Mouse (Mus musculus) olfactory bulb, adult 2 months (tissue): ENCODE data around the gene Zfp597. TPM values are rescaled to one million over a fixed set of nuclear protein-coding genes. Genes with fewer than 3 reads are reported as not detected.

ENCODE experiments used
- H3K27ac ChIP-seq: fragments of 200-500 bp; 2 replicates; pipeline ENCODE4 v1.5.1; 2012; ENCODE audit warnings: low read depth, low read length; ENCODE audit not compliant: insufficient read depth
- H3K4me1 ChIP-seq: fragments of 200-500 bp; 2 replicates; pipeline ENCODE4 v1.6.1; 2012; ENCODE audit warnings: low read length; ENCODE audit not compliant: control insufficient read depth, insufficient read depth
- H3K4me3 ChIP-seq: fragments of 200-500 bp; 2 replicates; pipeline ENCODE4 v1.5.1; 2012; ENCODE audit warnings: mild to moderate bottlenecking, low read depth, low read length, moderate library complexity; ENCODE audit not compliant: insufficient read depth
- CTCF ChIP-seq: fragments of 200-500 bp; IDR thresholded peaks from 2 replicates; pipeline ENCODE4 v1.5.1; 2012; ENCODE audit warnings: low read depth, mild to moderate bottlenecking, low read length, moderate library complexity; ENCODE audit not compliant: insufficient read depth
- POLR2A ChIP-seq: fragments of 200-500 bp; IDR thresholded peaks from 2 replicates; pipeline ENCODE4 v1.6.1; 2012; ENCODE audit warnings: mild to moderate bottlenecking, low read depth, low read length, moderate library complexity; ENCODE audit not compliant: insufficient read depth
- WGBS: fragments of 180-500 bp; shearing (Covaris S2); methylation state at CpG from one replicate; pipeline ENCODE4 v1.1.7; 2018; 5-methylcytosine and 5-hydroxymethylcytosine counted together
- polyA plus RNA-seq: library from polyadenylated mRNA; stranded (reverse); fragments of >200 nt; gene quantifications from 2 replicates; pipeline ENCODE4 v1.2.4, GENCODE M21; 2012; ENCODE audit warnings: low replicate concordance; ENCODE audit not compliant: missing spikeins, insufficient read depth, insufficient read length

Gene Zfp597
- not detected in 2 replicates for polyA plus RNA-seq

DNA sequence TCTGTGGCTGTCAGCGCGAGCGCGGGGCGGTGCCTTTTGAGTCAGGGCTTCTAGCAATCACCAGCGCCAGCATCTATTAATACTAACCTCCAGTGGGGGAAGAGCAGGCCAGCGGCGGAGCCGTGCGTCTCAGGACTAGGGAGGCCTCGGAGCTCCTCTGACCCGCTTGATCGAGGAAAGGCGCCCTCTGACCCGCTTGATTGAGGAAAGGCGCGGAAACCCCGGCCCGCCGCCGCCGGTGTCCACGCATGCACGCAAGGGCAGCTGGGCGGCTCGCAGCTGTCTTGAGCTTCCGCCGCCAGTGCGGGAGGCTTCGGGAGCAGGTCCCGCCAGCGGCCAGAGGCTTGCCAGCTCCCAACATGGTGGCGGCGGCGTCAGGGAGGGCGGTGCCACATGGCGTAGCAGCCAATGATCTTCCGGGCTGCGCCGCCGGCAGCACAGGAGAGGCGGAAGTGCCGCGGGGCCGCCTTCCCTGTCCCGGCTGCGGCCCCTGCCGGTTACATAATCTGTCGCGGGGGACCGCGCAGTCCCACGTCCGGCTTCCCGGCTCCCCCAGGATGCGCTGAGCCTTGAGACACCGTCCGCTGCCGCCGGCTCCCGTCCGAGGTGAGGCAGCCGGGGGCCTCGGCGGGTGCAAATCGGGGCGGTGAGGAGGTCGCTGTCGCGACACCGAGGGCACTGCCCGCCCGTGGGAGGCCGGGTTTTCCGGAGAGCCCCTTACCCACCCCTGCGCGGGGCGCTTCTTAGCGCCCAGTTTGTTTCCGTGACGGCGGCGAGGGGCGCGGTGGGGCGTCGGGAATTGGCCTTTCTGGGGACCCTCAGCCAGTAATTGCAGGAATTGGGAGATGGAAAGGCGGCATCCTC, at the start of gene Zfp597, which contains the start of gene Gm20695:
Gene Zfp597, minus strand, starts transcription at position 361 of the 864 bp plus-strand sequence.
Gene Gm20695, plus strand, starts transcription at position 448 of the 864 bp plus-strand sequence.
- peaks cover 11% of the 10 kb centered on the region for H3K4me1 ChIP-seq
- H3K27ac ChIP-seq: peak within 1 kb of the TSS; percentile 86
- peak within 1 kb of the TSS; percentile 83 for H3K4me3 ChIP-seq
- WGBS: under 1% methylated on average over 88 of the region's 88 CpGs
- TF ChIP-seq CTCF (no peak), POLR2A (peak; percentile 79)

DNA sequence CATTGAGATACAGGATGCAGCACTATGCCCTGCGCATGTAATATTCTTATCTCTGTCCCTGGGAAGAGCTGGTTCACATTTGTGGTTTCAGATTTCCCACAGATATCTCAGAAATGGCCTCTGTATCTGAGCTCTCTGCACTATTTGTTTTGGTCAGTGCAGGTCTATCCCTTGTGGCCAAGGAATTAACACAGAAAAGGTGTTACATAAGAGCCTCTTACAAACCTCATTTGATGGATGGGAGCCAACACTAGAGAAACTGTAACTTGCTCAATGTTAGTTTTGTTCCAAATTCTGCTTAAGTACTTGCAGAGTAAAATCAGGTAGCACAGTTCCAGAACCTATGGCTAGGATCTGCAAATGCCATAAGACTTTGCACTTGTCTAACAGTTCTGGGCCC, 49.7 kb upstream of the Zfp597 start:
- TF ChIP-seq CTCF: no peak
- TF ChIP-seq POLR2A: no peak
- H3K4me1 ChIP-seq: no peaks in the 10 kb centered on the region
- no peak overlapping the region for H3K4me3 ChIP-seq
- H3K27ac ChIP-seq: no peak overlapping the region
- WGBS: 98% methylated on average over 1 of the region's 1 CpGs

DNA sequence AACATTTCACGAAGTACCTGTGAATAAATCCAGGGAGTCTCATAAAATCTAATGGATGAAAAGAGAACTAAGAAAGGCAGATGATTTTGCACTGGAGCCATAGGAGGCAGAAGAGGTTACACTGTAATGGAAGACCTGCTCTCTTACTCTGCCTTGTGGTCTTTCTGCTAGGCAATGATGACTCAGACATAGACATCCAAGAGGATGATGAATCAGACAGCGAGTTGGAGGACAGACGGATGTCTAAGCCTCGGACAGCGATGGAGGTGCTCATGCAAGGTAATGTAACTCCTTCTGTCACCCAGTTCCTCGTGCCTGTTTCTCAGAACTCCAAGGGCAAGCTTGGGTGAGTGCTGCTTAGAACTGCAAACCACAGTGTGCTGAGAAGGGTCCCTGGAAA, 49.2 kb upstream of the Zfp597 start:
- 95% methylated on average over 6 of the region's 6 CpGs for WGBS
- TF ChIP-seq POLR2A (no peak), CTCF (no peak)
- Histone ChIP-seq H3K4me3 (no peak overlapping the region), H3K4me1 (no peaks in the 10 kb centered on the region), H3K27ac (no peak overlapping the region)

DNA sequence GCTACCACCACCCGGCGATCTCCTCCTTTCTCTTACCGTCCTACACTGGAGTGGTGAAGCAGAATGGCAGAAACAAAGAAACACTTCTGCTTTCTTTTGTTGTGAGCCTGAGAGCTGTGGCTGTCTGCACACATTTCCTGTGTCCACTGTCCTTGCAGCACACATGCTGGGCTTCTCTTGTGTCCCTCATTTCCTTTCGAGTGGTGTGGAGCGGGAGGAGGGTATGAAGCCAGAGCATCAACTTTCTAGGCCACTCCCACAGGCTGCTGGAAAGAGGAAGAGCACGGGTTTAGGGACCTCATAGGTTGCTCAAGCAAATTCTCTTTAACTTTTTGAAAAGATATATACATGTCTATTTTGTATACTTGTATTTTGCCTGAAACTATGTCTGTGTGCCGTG, 44.8 kb upstream of the Zfp597 start:
- Histone ChIP-seq H3K4me1 (no peaks in the 10 kb centered on the region), H3K27ac (no peak overlapping the region), H3K4me3 (no peak overlapping the region)
- 74% methylated on average over 7 of the region's 7 CpGs for WGBS
- no peak for TF ChIP-seq POLR2A
- no peak for TF ChIP-seq CTCF

GRCm38 (mm10) chr16:3928582-3928981, 44.2 kb upstream of the Zfp597 start:
- WGBS: 80% methylated on average over 1 of the region's 1 CpGs
- Histone ChIP-seq H3K4me1 (no peaks in the 10 kb centered on the region), H3K4me3 (no peak overlapping the region), H3K27ac (no peak overlapping the region)
- TF ChIP-seq CTCF: no peak

- H3K4me3 ChIP-seq: no peak overlapping the region
- no peak overlapping the region for H3K27ac ChIP-seq
- no peaks in the 10 kb centered on the region for H3K4me1 ChIP-seq
- TF ChIP-seq POLR2A (no peak), CTCF (no peak)
- WGBS: 82% methylated on average over 4 of the region's 4 CpGs
Observed at GRCm38 (mm10) chr16:3923966-3924365, 39.6 kb upstream of the Zfp597 start.

- no peak overlapping the region for H3K27ac ChIP-seq
- H3K4me3 ChIP-seq: no peak overlapping the region
- no peak for TF ChIP-seq POLR2A
- TF ChIP-seq CTCF: no peak
- H3K4me1 ChIP-seq: no peaks in the 10 kb centered on the region
- 89% methylated on average over 3 of the region's 3 CpGs for WGBS
Observed at GRCm38 (mm10) chr16:3923515-3923914, 39.2 kb upstream of the Zfp597 start.

GRCm38 (mm10) chr16:3920756-3921155, 36.4 kb upstream of the Zfp597 start:
- Histone ChIP-seq H3K4me1 (no peaks in the 10 kb centered on the region), H3K27ac (no peak overlapping the region), H3K4me3 (no peak overlapping the region)
- TF ChIP-seq CTCF (no peak), POLR2A (no peak)
- WGBS: 95% methylated on average over 2 of the region's 2 CpGs

- Histone ChIP-seq H3K4me3 (peak overlapping the region; percentile 91), H3K4me1 (peaks cover 2% of the 10 kb centered on the region; the same call in 1 of the 2 replicates), H3K27ac (peak overlapping the region; percentile 58; the same call in 1 of the 2 replicates)
- TF ChIP-seq CTCF (no peak), POLR2A (no peak)
- WGBS: 2% methylated on average over 20 of the region's 20 CpGs
Observed at GRCm38 (mm10) chr16:3909118-3909517, 24.8 kb upstream of the Zfp597 start.
